Mouse (Mus musculus): ENCODE measurements at regions not wholly inside any gene's neighbourhood (a gene's known extent, or its start where the extent isn't known, plus 50 kb on each side); places are given as distances from the start of the nearest gene placed in this dataset.
A peak's percentile ranks its signal among the peaks of the same experiment; 100 is the strongest.

DNA sequence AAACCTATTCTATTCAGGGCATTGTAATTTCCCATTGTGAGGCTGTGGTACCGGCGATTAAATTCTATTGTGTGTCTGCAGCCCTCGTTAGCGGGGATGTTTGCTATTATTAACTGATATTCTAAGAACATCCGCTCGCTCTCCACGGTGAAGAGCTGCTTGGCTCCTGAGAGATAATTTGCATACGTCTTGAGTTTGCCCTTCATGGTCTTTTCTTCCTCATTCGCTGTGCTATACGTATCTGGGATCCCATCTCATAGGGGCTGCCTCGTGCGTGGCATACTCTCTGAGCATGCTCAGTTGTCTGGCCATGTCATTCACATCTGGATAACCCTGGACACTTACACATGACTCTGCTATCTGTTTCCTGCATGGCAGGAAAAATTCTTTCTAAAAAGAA lies 275.7 kb downstream of the Gm11011 start:
- Histone ChIP-seq H3K4me3 (no peak overlapping the region), H3K9me3 (no peaks in the 10 kb centered on the region), H3K9ac (no peak overlapping the region), H3K36me3 (no peaks in the 10 kb centered on the region), H3K4me2 (no peak overlapping the region), H3K27me3 (no peaks in the 10 kb centered on the region), H3K27ac (no peak overlapping the region), H3K4me1 (0 out of 2 replicates have a peak, but pooled peaks cover 5% of the 10 kb centered on the region)
- no peak for ATAC-seq (ENCODE audit: insufficient number of reproducible peaks, insufficient read depth, low FRiP score, low TSS enrichment, low read depth)
- 58% methylated on average over 12 of the region's 12 CpGs for WGBS

DNA sequence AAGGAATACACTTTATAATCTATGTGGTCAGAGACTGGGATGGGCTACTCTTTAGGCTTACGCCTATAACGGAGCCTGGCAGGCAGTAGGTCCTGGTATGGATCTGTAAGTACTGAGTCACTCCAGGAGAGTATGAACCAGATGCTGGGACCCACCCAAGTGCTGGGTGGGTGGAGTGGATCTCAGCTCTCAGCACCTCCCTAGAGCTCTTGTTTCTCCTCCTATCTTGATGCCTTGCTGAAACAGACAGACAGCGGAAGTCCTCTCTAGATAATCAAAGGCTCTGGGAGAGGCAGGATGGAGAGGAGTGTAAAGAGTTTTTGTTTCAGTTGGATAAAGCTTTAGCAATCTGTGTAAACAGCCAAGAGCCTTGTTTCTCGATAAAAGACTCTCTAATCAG lies 276.2 kb downstream of the Gm11011 start:
- 0 out of 2 replicates have a peak, but pooled peaks cover 5% of the 10 kb centered on the region for H3K4me1 ChIP-seq
- H3K4me3 ChIP-seq, result no peak overlapping the region
- H3K27ac ChIP-seq, result no peak overlapping the region
- no peak overlapping the region for H3K9ac ChIP-seq
- no peaks in the 10 kb centered on the region for H3K27me3 ChIP-seq
- H3K4me2 ChIP-seq, result no peak overlapping the region
- 57% methylated on average over 4 of the region's 4 CpGs for WGBS
- ATAC-seq (ENCODE audit: insufficient number of reproducible peaks, insufficient read depth, low FRiP score, low TSS enrichment, low read depth), result no peak
- H3K36me3 ChIP-seq, result no peaks in the 10 kb centered on the region
- H3K9me3 ChIP-seq, result no peaks in the 10 kb centered on the region

DNA sequence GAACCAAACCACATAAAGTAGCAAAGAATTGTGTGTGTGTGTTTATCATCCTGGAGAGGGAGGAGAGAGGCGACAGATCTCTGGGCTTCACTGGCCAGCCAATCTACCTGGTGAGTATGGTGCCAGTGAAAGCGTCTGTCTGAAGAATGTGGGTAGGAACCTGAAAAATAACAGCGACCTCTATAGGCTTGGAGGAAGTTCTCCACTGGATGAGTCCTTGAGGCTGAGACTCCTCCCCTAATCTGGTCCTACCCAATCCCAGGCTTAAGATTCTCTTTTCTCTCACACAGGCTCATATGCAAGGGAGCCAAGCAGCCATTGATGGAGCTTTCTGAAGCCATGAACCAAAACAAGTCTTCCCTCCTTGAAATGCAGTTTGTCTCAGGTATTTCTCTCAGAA lies 283.2 kb downstream of the Gm11011 start:
- Histone ChIP-seq H3K36me3 (no peaks in the 10 kb centered on the region), H3K27me3 (no peaks in the 10 kb centered on the region), H3K4me1 (no peaks in the 10 kb centered on the region), H3K9me3 (no peaks in the 10 kb centered on the region), H3K9ac (no peak overlapping the region), H3K27ac (no peak overlapping the region), H3K4me2 (no peak overlapping the region), H3K4me3 (no peak overlapping the region)
- no peak for ATAC-seq (ENCODE audit: insufficient number of reproducible peaks, insufficient read depth, low FRiP score, low TSS enrichment, low read depth)
- WGBS, result 86% methylated on average over 3 of the region's 3 CpGs

DNA sequence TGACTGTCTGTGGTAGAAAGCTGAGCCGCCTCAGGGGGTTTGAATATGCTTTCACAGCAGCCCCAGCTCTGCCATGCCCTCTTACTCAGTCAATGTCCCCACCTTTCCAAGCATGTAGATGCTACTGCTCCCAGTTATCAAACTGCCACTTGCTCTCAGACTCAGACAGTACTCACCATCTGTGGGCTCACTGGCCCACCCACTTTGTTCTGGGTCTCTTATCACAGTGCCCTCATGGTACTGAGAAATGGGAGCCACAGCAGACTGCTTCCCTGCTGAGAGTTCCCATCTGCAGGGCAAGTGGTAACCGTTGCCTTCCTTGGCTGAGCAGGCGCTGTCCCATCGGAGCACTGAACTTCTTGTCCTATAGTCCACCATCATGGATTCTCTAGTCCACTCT lies 286.6 kb downstream of the Gm11011 start:
- no peaks in the 10 kb centered on the region for H3K36me3 ChIP-seq
- no peak overlapping the region for H3K4me2 ChIP-seq
- 91% methylated on average over 4 of the region's 4 CpGs for WGBS
- H3K4me1 ChIP-seq, result peaks cover 8% of the 10 kb centered on the region
- no peaks in the 10 kb centered on the region for H3K9me3 ChIP-seq
- ATAC-seq (ENCODE audit: insufficient number of reproducible peaks, insufficient read depth, low FRiP score, low TSS enrichment, low read depth), result no peak
- H3K27me3 ChIP-seq, result no peaks in the 10 kb centered on the region
- H3K27ac ChIP-seq, result no peak overlapping the region
- no peak overlapping the region for H3K4me3 ChIP-seq
- no peak overlapping the region for H3K9ac ChIP-seq

DNA sequence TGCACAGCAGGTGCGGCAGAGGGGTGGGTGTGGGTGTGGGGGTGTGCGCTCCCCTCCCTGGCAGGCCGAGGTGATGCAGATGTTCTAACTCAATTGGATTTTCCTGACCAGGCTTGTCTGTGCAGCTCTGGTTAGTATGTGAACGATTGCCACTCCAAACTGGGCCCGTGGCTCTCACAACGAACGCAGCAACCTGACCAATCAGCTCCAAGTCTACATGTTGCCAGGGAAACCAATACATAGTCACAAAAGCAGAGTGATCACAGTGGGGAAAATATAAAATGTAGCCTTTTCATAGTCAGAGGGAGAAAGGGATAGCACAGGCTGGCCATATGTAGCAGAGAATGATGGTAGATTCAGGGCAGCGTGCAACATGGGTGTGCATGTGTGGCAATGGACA lies 287.1 kb downstream of the Gm11011 start:
- Histone ChIP-seq H3K9ac (no peak overlapping the region), H3K27ac (no peak overlapping the region), H3K4me3 (no peak overlapping the region), H3K4me2 (no peak overlapping the region), H3K4me1 (peaks cover 8% of the 10 kb centered on the region), H3K9me3 (no peaks in the 10 kb centered on the region), H3K36me3 (no peaks in the 10 kb centered on the region), H3K27me3 (no peaks in the 10 kb centered on the region)
- no peak for ATAC-seq (ENCODE audit: insufficient number of reproducible peaks, insufficient read depth, low FRiP score, low TSS enrichment, low read depth)
- whole genome bisulfite sequencing, result 88% methylated on average over 8 of the region's 8 CpGs

DNA sequence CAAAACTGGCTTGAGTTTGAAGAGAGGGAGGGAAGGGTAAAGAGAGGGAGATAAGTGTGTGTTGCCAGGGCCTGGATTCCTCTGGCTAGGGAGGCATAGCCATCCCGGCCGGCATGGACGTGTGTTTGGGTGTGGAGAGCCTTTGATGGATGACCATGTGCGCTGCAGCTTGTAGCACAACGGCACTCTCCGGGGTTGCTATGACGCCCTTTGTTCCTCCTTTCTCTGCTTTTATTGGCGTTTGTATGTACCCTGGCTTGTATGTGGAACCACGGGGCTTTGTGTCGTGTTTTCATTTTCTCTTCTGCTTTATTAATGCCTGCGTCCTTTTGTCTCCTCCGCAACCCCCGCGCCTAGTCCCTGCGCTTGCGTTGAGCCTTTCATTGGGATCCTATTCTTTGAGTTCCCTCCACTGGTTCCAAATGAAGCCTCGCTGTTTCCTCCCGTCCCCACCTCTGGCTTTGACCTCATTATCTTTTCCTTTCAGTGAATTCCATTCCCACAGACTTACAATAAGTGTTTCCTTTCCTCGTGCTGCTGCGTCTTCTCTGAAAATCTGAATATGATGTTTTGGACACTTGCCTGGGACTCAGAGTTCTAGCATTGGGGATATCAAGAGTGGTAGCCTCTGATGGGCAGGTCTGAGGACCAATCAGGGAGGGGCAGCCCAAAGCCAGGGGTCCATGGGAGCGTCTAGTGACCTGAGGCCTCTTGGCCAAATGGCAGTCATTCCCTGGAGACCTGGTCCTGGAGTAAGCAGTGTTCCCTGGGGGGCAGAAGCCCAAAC lies 289.5 kb downstream of the Gm11011 start:
- Histone ChIP-seq H3K9me3 (no peaks in the 10 kb centered on the region), H3K27ac (no peak overlapping the region; the same call in 1 of the 2 replicates), H3K9ac (peak overlapping the region; percentile 54; the same call in 1 of the 2 replicates), H3K4me3 (peak overlapping the region; percentile 6), H3K36me3 (no peaks in the 10 kb centered on the region), H3K4me2 (peak overlapping the region; percentile 37), H3K4me1 (peaks cover 13% of the 10 kb centered on the region), H3K27me3 (no peaks in the 10 kb centered on the region)
- ATAC-seq (ENCODE audit: insufficient number of reproducible peaks, insufficient read depth, low FRiP score, low TSS enrichment, low read depth), result no peak
- WGBS, result 54% methylated on average over 21 of the region's 21 CpGs

DNA sequence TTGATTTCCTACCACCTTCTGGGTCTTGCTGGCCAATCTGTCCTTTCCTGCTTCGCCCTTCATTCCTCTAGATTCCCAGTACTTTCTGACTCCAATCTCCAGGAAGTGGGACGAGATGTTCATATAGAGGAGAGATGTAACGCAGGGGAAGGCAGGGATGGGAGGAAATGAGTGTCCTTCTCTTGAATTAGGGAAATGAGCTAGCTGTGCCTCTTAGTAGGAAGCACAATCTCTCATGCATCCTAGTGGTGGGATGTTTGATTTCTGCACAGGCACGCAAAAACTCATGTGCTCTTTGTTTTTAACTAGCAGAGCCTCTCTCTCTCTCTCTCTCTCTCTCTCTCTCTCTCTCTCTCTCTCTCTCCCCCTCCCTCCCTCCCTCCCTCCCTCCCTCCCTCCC lies 290.3 kb downstream of the Gm11011 start:
- Histone ChIP-seq H3K4me3 (no peak overlapping the region), H3K9me3 (no peaks in the 10 kb centered on the region), H3K9ac (no peak overlapping the region), H3K27me3 (no peaks in the 10 kb centered on the region), H3K4me2 (no peak overlapping the region), H3K4me1 (peaks cover 15% of the 10 kb centered on the region), H3K36me3 (no peaks in the 10 kb centered on the region), H3K27ac (no peak overlapping the region)
- WGBS, result 68% methylated on average over 4 of the region's 4 CpGs
- ATAC-seq (ENCODE audit: insufficient number of reproducible peaks, insufficient read depth, low FRiP score, low TSS enrichment, low read depth), result no peak

DNA sequence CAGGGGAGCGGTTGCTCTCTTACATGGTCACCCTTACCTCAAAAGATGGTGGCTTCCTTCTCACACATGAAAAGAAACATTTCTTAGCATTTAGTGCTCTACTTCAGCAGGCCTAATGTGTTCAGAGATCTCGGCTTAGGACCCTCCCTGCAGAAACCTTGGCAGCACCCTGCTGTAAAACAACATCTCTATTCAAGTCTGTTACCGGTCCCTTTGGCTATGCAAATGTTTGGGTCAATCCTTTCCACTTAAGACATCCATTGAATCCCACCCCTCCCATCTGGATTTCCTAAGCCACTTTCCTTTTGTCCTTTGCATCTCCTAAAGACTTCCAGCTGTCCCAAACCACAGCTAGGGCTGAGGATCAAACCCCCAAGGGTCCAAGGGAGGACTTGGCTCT lies 294.2 kb downstream of the Gm11011 start:
- Histone ChIP-seq H3K4me3 (no peak overlapping the region), H3K36me3 (no peaks in the 10 kb centered on the region), H3K27me3 (no peaks in the 10 kb centered on the region), H3K9ac (no peak overlapping the region), H3K9me3 (no peaks in the 10 kb centered on the region), H3K4me2 (no peak overlapping the region), H3K27ac (no peak overlapping the region), H3K4me1 (peaks cover 15% of the 10 kb centered on the region)
- ATAC-seq (ENCODE audit: insufficient number of reproducible peaks, insufficient read depth, low FRiP score, low TSS enrichment, low read depth), result no peak
- WGBS, result 12% methylated on average over 3 of the region's 3 CpGs

DNA sequence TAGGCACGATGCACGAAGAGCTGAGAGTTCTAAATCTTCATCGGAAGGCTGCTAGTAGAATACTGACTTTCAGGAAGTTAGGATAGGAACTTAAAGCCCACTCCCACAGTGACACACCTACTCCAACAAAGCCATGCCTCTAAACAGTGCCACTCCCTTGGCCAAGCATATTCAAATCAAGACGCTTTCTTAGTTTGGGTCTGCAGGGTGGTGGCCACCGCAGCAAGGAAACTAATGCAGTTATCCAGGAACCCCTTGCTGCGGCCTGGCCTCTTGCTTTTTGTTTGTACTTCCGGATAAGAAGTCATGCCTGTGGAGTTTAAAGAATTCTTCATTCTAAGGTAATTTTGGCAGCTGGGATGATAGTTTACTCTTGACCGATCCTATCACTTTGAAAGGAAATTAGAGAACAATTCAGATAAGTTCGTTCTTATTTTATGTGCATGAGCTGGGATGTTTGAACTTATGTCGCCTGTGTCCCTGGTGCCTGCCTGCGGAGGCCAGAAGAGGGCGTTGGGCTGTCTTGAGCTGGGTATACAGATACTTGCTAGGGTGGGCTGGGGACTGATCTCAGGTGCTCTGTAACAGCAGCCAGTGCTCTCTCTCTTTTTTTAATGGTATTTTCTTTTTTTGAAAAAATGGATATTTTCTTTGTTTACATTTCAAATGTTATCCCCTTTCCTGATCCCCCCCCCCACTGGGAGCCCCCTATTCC lies 298.5 kb downstream of the Gm11011 start:
- H3K36me3 ChIP-seq, result no peaks in the 10 kb centered on the region
- no peak overlapping the region for H3K27ac ChIP-seq
- ATAC-seq (ENCODE audit: insufficient number of reproducible peaks, insufficient read depth, low FRiP score, low TSS enrichment, low read depth), result no peak
- no peak overlapping the region for H3K4me3 ChIP-seq
- 92% methylated on average over 12 of the region's 12 CpGs for WGBS
- H3K27me3 ChIP-seq, result no peaks in the 10 kb centered on the region
- H3K4me1 ChIP-seq, result peaks cover 7% of the 10 kb centered on the region; the same call in 1 of the 2 replicates
- no peak overlapping the region for H3K9ac ChIP-seq
- H3K4me2 ChIP-seq, result no peak overlapping the region
- H3K9me3 ChIP-seq, result no peaks in the 10 kb centered on the region

DNA sequence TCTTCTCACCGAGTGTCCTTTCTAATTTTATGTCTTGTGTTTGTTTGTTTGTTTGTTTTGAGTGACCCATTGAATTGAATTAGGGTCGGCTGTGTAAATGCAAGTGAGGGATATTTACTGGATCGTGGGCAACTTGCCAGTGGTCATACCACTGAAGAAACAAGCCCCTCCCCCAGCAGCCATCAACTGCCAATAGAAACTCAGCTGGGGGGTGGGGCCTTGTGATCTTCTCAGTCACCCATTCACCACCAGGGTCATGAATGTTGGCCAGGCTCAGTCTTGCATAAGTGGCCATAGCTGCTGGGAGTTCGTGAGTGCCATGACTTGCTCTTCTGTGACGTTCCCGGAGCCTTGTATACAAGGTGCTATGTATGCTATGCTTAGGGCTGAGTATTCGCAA lies 300.8 kb downstream of the Gm11011 start:
- H3K27ac ChIP-seq, result no peak overlapping the region
- no peak overlapping the region for H3K9ac ChIP-seq
- no peak for ATAC-seq (ENCODE audit: insufficient number of reproducible peaks, insufficient read depth, low FRiP score, low TSS enrichment, low read depth)
- no peak overlapping the region for H3K4me3 ChIP-seq
- 90% methylated on average over 7 of the region's 7 CpGs for WGBS
- H3K4me2 ChIP-seq, result no peak overlapping the region
- H3K27me3 ChIP-seq, result no peaks in the 10 kb centered on the region
- no peaks in the 10 kb centered on the region for H3K36me3 ChIP-seq
- H3K4me1 ChIP-seq, result 0 out of 2 replicates have a peak, but pooled peaks cover 3% of the 10 kb centered on the region
- no peaks in the 10 kb centered on the region for H3K9me3 ChIP-seq

DNA sequence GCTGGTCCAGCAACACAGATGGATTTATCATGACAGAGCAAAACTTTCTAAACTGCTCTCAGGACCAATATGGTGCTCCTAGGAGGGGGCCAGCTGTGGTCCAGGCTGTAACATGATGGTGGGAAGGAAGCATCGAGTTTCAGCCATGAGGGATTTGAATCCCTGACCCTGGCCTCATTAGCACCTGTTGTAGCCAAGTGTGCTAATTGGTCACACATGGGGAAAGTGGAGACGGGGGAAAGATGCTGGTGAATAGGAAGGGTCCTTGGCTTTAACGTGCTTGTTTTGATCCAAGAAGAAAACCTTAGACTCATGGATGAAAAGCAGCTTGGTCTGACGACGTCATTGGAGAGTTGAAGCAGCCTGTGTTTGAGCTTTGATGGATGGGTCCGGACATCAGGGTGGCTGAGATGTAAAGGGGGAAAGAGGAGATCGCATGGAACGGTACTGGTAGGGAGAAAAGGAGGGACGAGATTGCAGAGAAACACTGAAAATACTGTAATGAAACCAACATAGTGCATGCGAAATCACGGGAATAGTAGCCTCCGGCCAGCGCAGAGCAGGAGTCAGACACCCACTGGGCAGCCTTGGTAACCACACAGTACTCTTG lies 304.9 kb downstream of the Gm11011 start:
- Histone ChIP-seq H3K4me2 (no peak overlapping the region), H3K27ac (no peak overlapping the region), H3K27me3 (no peaks in the 10 kb centered on the region), H3K36me3 (no peaks in the 10 kb centered on the region), H3K9me3 (no peaks in the 10 kb centered on the region), H3K4me3 (no peak overlapping the region), H3K9ac (no peak overlapping the region), H3K4me1 (0 out of 2 replicates have a peak, but pooled peaks cover 3% of the 10 kb centered on the region)
- WGBS, result 58% methylated on average over 13 of the region's 13 CpGs
- no peak for ATAC-seq (ENCODE audit: insufficient number of reproducible peaks, insufficient read depth, low FRiP score, low TSS enrichment, low read depth)

DNA sequence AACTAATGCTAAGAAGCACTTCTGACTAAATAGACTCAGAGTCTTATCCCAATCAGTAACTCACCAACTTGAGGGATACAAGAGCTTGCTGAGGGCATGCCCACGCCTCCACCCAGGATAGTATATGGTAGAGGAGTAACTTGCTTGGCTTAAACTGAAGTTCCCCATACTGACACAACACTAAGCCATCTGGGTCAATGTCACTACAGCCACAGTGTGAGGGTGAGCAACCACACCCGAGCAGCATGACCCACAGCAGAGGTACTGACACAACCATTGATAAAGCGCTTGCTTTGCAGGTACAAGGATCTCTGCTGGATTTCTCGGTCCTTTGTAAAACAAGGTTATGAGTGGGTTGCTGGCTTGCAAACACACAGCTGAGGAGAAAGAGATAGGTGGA lies 312.2 kb downstream of the Gm11011 start:
- H3K9me3 ChIP-seq, result no peaks in the 10 kb centered on the region
- 0 out of 2 replicates have a peak, but pooled peaks cover 3% of the 10 kb centered on the region for H3K4me1 ChIP-seq
- no peaks in the 10 kb centered on the region for H3K27me3 ChIP-seq
- ATAC-seq (ENCODE audit: insufficient number of reproducible peaks, insufficient read depth, low FRiP score, low TSS enrichment, low read depth), result no peak
- H3K27ac ChIP-seq, result no peak overlapping the region
- no peaks in the 10 kb centered on the region for H3K36me3 ChIP-seq
- H3K4me3 ChIP-seq, result no peak overlapping the region
- WGBS, result 95% methylated on average over 4 of the region's 4 CpGs
- H3K9ac ChIP-seq, result no peak overlapping the region
- H3K4me2 ChIP-seq, result no peak overlapping the region

All from embryonic facial prominence, embryonic 13.5 days (tissue).